Mouse (Mus musculus): Measurements from ENCODE around the gene Selenof. TPM values are rescaled to one million over a fixed set of nuclear protein-coding genes. Genes with fewer than 3 reads are reported as not detected.
"Not testable (repeated sequence)": the region's sequence is repeated elsewhere in the genome, so short reads cannot be mapped to it uniquely, and the experiment has no call there.

Gene Selenof
- polyA plus RNA-seq, 1 experiment = not detected

- Histone ChIP-seq H3K4me3 (ENCODE audit: insufficient read depth, low read depth, low read length) (no peak overlapping the region), H3K4me1 (ENCODE audit: control insufficient read depth, insufficient read depth, low read length) (no peaks in the 10 kb centered on the region), H3K27ac (ENCODE audit: insufficient read depth, low read depth, low read length) (no peak overlapping the region)
- no peak for TF ChIP-seq CTCF (IDR thresholded peaks at IDR 0.05; ENCODE audit: insufficient read depth, low read depth, low read length)
- TF ChIP-seq POLR2A (IDR thresholded peaks at IDR 0.05; ENCODE audit: insufficient read depth, low read depth, low read length) = no peak
- WGBS = 96% methylated on average over 3 of the region's 3 CpGs
Observed at GRCm38 (mm10) chr3:144603558-144603957, 33.5 kb downstream of the Selenof start.

- no peak overlapping the region for H3K4me3 ChIP-seq (ENCODE audit: insufficient read depth, low read depth, low read length)
- no peaks in the 10 kb centered on the region for H3K4me1 ChIP-seq (ENCODE audit: control insufficient read depth, insufficient read depth, low read length)
- TF ChIP-seq CTCF (IDR thresholded peaks at IDR 0.05; ENCODE audit: insufficient read depth, low read depth, low read length) = no peak
- no peak overlapping the region for H3K27ac ChIP-seq (ENCODE audit: insufficient read depth, low read depth, low read length)
- 54% methylated on average over 7 of the region's 7 CpGs for WGBS
Observed at GRCm38 (mm10) chr3:144604205-144604604, 34.1 kb downstream of the Selenof start.

DNA sequence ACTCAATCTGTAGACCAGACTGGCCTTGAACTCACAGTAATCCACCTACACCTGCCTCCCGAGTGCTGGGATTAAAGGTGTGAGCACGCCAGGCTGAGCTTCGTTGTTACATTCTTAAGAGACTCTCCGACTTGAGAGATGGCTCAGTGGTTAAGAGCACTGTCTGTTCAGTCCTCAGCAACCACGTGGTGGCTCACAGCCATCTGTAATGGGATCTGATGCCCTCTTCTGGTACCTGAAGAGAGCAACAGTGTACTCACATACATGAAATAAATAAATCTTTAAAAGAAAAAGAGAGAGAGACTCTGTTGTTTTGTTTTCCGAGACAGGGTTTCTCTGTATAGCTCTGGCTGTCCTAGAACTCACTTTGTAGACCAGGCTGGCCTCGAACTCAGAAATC is 35.7 kb downstream of the Selenof start:
- WGBS = 75% methylated on average over 7 of the region's 7 CpGs
- H3K4me3 ChIP-seq (ENCODE audit: insufficient read depth, low read depth, low read length); H3K4me1 ChIP-seq (ENCODE audit: control insufficient read depth, insufficient read depth, low read length); H3K27ac ChIP-seq (ENCODE audit: insufficient read depth, low read depth, low read length): not testable (repeated sequence)

GRCm38 (mm10) chr3:144606449-144606848 is 36.3 kb downstream of the Selenof start:
- no peak for TF ChIP-seq POLR2A (IDR thresholded peaks at IDR 0.05; ENCODE audit: insufficient read depth, low read depth, low read length)
- no peak for TF ChIP-seq CTCF (IDR thresholded peaks at IDR 0.05; ENCODE audit: insufficient read depth, low read depth, low read length)
- Histone ChIP-seq H3K27ac (ENCODE audit: insufficient read depth, low read depth, low read length) (no peak overlapping the region), H3K4me3 (ENCODE audit: insufficient read depth, low read depth, low read length) (no peak overlapping the region), H3K4me1 (ENCODE audit: control insufficient read depth, insufficient read depth, low read length) (peaks cover 2% of the 10 kb centered on the region; the same call in 1 of the 2 replicates)
- 77% methylated on average over 4 of the region's 4 CpGs for WGBS

DNA sequence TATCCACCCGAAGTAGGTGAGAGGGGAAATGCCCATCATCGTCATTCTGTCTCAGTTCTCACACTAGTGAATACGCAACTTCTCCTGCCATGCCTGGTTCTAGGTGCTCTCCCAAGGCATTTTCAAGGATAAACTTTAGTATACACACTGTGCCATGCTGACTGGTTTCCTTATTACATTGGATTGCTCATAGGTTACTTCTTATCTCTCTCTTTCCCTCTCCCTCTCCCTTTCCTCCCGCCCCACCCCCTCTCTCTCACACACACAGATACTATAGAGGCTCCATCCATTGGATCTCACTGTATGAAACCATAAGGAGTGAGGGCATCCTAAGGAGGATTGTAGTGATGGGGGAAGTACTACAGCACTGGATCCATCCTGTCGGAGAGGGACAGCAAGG is 38.0 kb downstream of the Selenof start:
- no peak overlapping the region for H3K4me3 ChIP-seq (ENCODE audit: insufficient read depth, low read depth, low read length)
- 93% methylated on average over 5 of the region's 5 CpGs for WGBS
- TF ChIP-seq POLR2A (IDR thresholded peaks at IDR 0.05; ENCODE audit: insufficient read depth, low read depth, low read length) (no peak), CTCF (IDR thresholded peaks at IDR 0.05; ENCODE audit: insufficient read depth, low read depth, low read length) (no peak)

GRCm38 (mm10) chr3:144610759-144611158 is 40.7 kb downstream of the Selenof start:
- no peak overlapping the region for H3K4me3 ChIP-seq (ENCODE audit: insufficient read depth, low read depth, low read length)
- 62% methylated on average over 5 of the region's 5 CpGs for WGBS
- H3K4me1 ChIP-seq (ENCODE audit: control insufficient read depth, insufficient read depth, low read length) = peaks cover 2% of the 10 kb centered on the region; the same call in 1 of the 2 replicates
- TF ChIP-seq POLR2A (IDR thresholded peaks at IDR 0.05; ENCODE audit: insufficient read depth, low read depth, low read length) = no peak
- TF ChIP-seq CTCF (IDR thresholded peaks at IDR 0.05; ENCODE audit: insufficient read depth, low read depth, low read length) = no peak
- H3K27ac ChIP-seq (ENCODE audit: insufficient read depth, low read depth, low read length) = no peak overlapping the region

More for the DNA sequence above, 38.0 kb downstream of the Selenof start:
- Histone ChIP-seq H3K4me1 (ENCODE audit: control insufficient read depth, insufficient read depth, low read length) (peaks cover 2% of the 10 kb centered on the region; the same call in 1 of the 2 replicates), H3K27ac (ENCODE audit: insufficient read depth, low read depth, low read length) (no peak overlapping the region)

GRCm38 (mm10) chr3:144611626-144612271 is 41.6 kb downstream of the Selenof start:
- WGBS = 41% methylated on average over 8 of the region's 8 CpGs
- no peak overlapping the region for H3K4me3 ChIP-seq (ENCODE audit: insufficient read depth, low read depth, low read length)
- TF ChIP-seq CTCF (IDR thresholded peaks at IDR 0.05; ENCODE audit: insufficient read depth, low read depth, low read length) = no peak
- TF ChIP-seq POLR2A (IDR thresholded peaks at IDR 0.05; ENCODE audit: insufficient read depth, low read depth, low read length) = no peak
- no peak overlapping the region for H3K27ac ChIP-seq (ENCODE audit: insufficient read depth, low read depth, low read length)
- H3K4me1 ChIP-seq (ENCODE audit: control insufficient read depth, insufficient read depth, low read length) = peaks cover 2% of the 10 kb centered on the region; the same call in 1 of the 2 replicates

GRCm38 (mm10) chr3:144612382-144612781 is 42.3 kb downstream of the Selenof start:
- H3K27ac ChIP-seq (ENCODE audit: insufficient read depth, low read depth, low read length) = no peak overlapping the region
- no peak overlapping the region for H3K4me3 ChIP-seq (ENCODE audit: insufficient read depth, low read depth, low read length)
- no peak for TF ChIP-seq CTCF (IDR thresholded peaks at IDR 0.05; ENCODE audit: insufficient read depth, low read depth, low read length)
- TF ChIP-seq POLR2A (IDR thresholded peaks at IDR 0.05; ENCODE audit: insufficient read depth, low read depth, low read length) = no peak
- H3K4me1 ChIP-seq (ENCODE audit: control insufficient read depth, insufficient read depth, low read length) = peaks cover 2% of the 10 kb centered on the region; the same call in 1 of the 2 replicates
- 89% methylated on average over 6 of the region's 6 CpGs for WGBS

DNA sequence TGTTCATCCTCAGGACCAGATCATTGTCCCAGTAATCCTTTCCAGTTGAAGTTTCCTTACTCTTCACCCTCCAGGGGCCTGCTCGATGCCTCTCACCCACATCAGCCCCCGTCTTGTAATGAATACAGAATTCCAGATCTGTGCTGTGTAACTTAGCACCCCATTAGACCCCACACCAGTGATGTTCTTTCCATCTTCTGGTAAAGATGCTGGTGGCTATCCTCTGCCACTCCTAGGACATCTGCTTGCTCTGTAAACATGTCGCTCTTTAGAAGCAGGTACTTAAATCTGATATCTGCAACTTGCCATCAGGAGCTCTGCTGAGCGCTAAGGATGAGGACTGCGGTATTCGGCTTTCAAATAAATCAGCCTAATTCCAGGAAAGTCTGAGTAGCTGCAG is 44.2 kb downstream of the Selenof start:
- H3K4me1 ChIP-seq (ENCODE audit: control insufficient read depth, insufficient read depth, low read length) = peaks cover 2% of the 10 kb centered on the region; the same call in 1 of the 2 replicates
- WGBS = 89% methylated on average over 6 of the region's 6 CpGs
- H3K4me3 ChIP-seq (ENCODE audit: insufficient read depth, low read depth, low read length) = no peak overlapping the region
- H3K27ac ChIP-seq (ENCODE audit: insufficient read depth, low read depth, low read length) = no peak overlapping the region
- no peak for TF ChIP-seq CTCF (IDR thresholded peaks at IDR 0.05; ENCODE audit: insufficient read depth, low read depth, low read length)
- no peak for TF ChIP-seq POLR2A (IDR thresholded peaks at IDR 0.05; ENCODE audit: insufficient read depth, low read depth, low read length)

- Histone ChIP-seq H3K4me3 (ENCODE audit: insufficient read depth, low read depth, low read length) (no peak overlapping the region), H3K4me1 (ENCODE audit: control insufficient read depth, insufficient read depth, low read length) (peaks cover 2% of the 10 kb centered on the region; the same call in 1 of the 2 replicates), H3K27ac (ENCODE audit: insufficient read depth, low read depth, low read length) (no peak overlapping the region)
- no peak for TF ChIP-seq POLR2A (IDR thresholded peaks at IDR 0.05; ENCODE audit: insufficient read depth, low read depth, low read length)
- 94% methylated on average over 10 of the region's 10 CpGs for WGBS
Observed at GRCm38 (mm10) chr3:144614698-144615097, 44.6 kb downstream of the Selenof start.

Data from olfactory bulb, adult 2 months (tissue).